Mouse (Mus musculus) monocyte, adult 2 months (primary cell): ENCODE measurements around the gene Btn2a2.
A peak's percentile ranks its signal among the peaks of the same experiment; 100 is the strongest.

ENCODE experiments used
- DNase-seq, 2 experiments: peaks; one replicate each; pipeline ENCODE4 v3.0.0; 2022; ENCODE audit warnings: low spot score in 2 of 2, low read depth in 1 of 2

Gene Btn2a2

GRCm38 (mm10) chr13:23498653-23499052 lies 10.0 kb upstream of the Btn2a2 start:
- DNase-seq, result no peak

DNA sequence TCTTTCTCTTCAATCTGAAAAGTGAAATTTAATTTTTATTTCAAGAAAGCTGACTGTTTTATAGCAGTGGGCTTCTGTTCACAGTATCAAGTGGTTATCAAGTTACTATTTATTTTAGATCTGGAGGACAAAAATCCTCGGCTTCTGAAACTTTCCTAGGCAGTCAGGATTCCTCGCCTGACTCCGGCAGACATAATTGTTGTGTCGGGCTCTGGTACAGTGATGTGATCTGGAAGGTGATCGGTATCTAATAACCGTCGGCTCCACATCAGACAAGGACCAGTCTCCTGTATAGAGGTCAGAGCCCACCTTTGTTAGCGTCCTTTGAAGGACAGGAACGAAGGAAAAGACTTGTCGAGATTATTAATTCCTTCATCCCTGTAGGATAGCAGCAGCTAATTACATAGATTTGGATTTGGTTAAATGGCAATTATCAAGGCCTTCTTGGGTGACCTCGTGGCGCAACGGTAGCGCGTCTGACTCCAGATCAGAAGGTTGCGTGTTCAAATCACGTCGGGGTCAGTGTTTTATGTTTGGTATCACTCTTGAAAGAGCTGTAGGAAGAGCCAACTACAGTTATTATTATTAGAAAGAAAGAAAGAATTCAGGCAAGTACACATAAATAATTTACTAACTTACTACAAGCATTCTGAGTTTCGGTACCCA lies 9.1 kb upstream of the Btn2a2 start:
- DNase-seq, result no peak

GRCm38 (mm10) chr13:23495526-23495925 lies 6.9 kb upstream of the Btn2a2 start:
- DNase-seq, result no peak

DNA sequence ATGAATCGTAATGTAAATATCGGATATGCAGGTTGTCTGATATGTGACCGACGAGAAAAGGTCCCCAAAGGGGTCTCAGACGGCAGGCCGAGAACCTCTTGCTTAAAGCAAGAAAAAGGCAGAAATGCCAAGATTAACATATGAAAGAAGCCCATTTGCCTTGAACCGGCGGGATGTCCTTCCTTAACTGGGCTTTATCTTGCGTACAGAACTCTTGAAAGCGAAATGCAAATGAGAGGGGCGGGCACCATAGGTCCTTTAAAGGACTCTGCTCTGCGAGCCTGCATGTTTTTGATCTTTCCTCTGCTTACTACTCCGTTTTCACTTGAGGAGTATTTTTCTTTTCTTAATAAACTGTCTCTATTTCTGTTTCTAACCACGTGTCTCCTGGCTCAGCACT lies 3.3 kb upstream of the Btn2a2 start:
- DNase-seq, result no peak

DNA sequence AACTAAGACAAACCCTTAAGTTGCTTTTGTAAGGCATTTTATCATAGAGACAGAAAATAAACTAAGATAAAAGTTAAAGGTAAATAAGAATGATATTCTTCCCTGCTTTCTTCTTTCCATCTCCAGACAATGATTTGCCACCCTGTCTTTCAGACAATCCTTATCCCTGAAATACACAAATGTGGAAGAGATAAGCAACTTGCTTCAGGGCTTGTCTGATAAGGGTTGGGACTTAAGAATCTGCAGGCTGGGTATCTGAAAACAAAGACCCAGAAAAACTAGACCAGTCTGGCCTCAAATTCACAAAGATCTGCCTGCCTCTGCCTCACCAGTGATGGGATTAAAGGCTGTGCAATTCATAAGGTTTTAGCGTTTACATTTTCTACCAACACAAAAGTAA lies 2.6 kb upstream of the Btn2a2 start:
- DNase-seq, result no peak

DNA sequence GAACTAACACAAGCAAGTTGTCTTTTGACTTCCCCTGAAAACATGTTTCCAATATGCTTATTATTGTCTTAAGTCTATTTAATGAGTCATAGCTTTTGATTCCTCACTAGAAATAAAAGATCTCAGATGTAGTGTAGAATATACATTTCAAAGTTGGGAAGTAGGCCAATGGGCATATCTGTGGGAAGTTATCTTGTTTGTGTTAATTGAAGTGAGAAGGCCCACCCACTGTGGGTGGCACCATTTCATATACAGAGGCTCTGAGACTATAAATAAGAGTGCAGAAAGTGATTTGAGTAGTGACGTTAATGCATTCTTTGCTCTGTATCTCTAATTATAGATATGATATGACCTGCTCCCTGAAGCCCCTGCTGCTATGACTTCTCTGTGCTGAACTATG lies 2.2 kb upstream of the Btn2a2 start:
- no peak for DNase-seq

DNA sequence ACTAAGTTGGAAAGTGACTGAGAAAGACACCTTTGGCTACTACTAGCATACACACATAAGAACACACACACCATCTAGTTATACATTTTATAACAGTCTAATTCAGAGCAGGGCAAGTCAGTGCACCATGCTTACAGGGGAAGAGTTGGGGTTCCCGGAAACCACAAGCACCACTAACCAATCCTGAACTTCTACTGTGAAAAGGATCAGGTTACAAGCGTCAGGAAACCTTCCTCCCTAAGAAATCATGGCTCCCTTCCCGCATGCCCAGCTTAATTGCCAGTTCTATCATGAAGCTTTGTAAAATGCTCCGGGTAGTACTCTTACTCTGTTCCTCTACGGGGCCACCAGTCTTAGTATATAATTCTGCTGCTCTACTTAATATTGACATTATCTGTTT lies 3.4 kb downstream of the Btn2a2 start:
- DNase-seq, result no peak

- DNase-seq, result no peak
These were observed 5.5 kb downstream of the Btn2a2 start for GRCm38 (mm10) chr13:23483153-23483552.

GRCm38 (mm10) chr13:23475658-23476057 lies 13.0 kb downstream of the Btn2a2 start:
- DNase-seq, result no peak

DNA sequence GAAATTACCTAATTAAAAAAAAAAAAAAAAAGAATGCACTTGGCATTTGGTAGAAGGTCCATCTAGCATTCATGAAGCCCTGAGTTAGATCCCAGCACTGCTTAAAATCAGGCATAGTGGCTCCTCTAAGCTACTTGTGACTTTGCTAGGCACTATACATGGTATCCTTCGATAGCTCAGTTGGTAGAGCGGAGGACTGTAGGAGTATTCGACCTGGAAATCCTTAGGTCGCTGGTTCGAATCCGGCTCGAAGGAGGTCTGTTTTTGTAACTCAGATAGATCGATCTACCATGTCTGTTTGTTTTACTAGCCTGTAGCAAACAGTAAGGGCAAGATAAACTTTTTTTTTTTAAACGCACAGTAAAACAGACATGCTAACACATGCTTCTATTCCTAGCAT lies 21.7 kb downstream of the Btn2a2 start:
- no peak for DNase-seq

- no peak for DNase-seq
These were observed 22.4 kb downstream of the Btn2a2 start for GRCm38 (mm10) chr13:23466306-23466705.

- DNase-seq, result no peak
These were observed 23.0 kb downstream of the Btn2a2 start, which contains the start of gene Btn1a1 for GRCm38 (mm10) chr13:23465600-23466109. Gene Btn1a1 (minus strand): TSS chr13:23465901.

GRCm38 (mm10) chr13:23464841-23465366 lies 23.8 kb downstream of the Btn2a2 start:
- DNase-seq, result no peak

DNA sequence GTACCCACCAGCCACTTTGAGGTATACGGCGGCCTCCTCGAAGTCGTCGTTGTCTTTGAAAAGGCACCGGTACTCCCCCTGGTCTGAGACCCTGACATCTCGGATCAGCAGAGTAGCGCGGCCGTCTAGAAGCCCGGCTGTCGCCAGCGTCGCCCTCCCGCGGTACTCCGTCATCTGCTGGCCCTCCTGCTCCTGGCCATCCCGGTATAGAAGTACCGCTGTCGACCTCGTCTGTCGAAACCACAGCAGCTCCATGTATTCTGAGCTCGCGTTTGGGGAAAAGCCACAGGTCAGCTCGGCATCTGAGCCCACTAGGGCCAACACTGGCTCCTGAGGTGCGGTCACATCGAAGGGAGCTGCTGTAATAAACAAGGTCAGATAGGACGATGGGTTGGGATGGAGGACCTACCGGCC lies 24.4 kb downstream of the Btn2a2 start:
- DNase-seq, result no peak

- peak in 1 of 2 experiments; percentile 29 for DNase-seq
These were observed 25.1 kb downstream of the Btn2a2 start for GRCm38 (mm10) chr13:23463381-23464223.

DNA sequence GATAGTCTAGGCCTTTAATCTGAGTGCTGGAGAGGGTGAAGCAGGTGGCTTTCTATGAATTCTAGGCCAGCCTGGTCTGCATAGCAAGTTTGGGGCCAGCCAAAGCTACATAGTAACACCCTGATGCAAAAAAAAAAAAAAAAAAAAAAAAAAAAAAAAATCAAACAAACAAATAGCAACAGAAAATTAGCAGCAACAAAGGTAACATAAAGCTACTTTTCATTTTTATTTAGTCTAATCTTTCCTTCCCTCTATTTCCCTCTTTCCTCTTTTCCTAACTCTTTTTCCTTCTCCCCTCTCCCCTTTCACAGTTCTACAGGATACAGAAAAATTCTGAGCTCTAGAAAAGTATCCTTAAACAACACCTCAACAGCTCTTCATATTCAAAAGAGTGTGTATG lies 26.0 kb downstream of the Btn2a2 start:
- no peak for DNase-seq

- DNase-seq, result no peak
These were observed 26.6 kb downstream of the Btn2a2 start for GRCm38 (mm10) chr13:23462063-23462462.

GRCm38 (mm10) chr13:23459264-23459846 lies 29.3 kb downstream of the Btn2a2 start:
- no peak for DNase-seq

DNA sequence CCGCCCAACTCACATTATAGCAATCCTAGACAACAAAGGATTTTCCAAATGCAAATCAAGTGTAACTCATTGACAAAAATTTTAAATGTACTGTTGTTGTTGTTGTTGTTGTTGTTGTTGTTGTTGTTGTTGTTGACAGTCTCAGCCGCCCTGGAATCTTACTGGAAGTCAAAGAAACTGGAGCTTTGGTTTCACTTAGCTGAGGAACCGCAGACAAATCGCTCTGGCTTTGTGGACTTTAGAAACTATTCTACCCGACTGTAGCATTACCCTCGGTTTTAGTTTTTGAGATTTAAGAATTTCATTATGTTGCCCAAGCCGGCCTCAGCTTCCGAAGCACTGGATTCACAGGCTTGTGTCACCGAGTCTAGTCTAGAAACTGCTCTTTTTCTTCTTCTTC lies 34.7 kb downstream of the Btn2a2 start:
- DNase-seq, result no peak

DNA sequence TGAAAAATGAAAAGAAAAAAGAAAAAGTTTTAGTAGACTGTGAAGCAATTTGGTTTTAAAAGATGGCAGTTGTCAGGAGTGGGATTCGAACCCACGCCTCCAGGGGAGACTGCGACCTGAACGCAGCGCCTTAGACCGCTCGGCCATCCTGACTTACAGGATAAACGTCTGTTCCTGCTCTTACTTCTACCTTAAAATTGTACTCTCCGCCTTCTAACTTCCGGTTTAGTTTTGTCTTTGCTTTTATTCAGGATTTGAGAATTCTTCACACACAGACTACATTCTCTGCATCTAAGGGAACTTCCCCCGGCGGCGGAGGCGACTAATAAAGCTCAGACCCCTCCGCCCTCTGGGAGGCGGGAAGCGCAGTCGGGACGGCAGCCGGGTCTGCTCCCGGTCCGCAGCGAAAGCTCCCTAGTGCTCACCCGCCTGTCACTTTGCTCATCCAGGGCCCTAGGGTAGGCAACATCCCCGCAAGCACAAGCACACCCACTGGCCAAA lies 35.2 kb downstream of the Btn2a2 start:
- DNase-seq, result peak in 1 of 2 experiments; percentile 66

GRCm38 (mm10) chr13:23450398-23450797 lies 38.3 kb downstream of the Btn2a2 start:
- peak in 1 of 2 experiments; percentile 76 for DNase-seq
